Mouse (Mus musculus): Measurements from ENCODE around the gene Uap1l1. TPM values are rescaled to one million over a fixed set of nuclear protein-coding genes. Genes with fewer than 3 reads are reported as not detected.
A peak's percentile ranks its signal among the peaks of the same experiment; 100 is the strongest.
"Not testable (repeated sequence)": the region's sequence is repeated elsewhere in the genome, so short reads cannot be mapped to it uniquely, and the experiment has no call there.

Gene Uap1l1
- polyA plus RNA-seq (2012; ENCODE audit: insufficient read depth, insufficient read length, missing spikeins): 175 and 203 TPM in 2 replicates

GRCm38 (mm10) chr2:25365091-25365761, at the start of gene Uap1l1:
Uap1l1 (minus strand) TSS chr2:25365682.
- TF ChIP-seq POLR2A (IDR thresholded peaks at IDR 0.05; ENCODE audit: borderline replicate concordance, low read depth, low read length) (peak; percentile 86; the same call in 1 of the 2 replicates), CTCF (IDR thresholded peaks at IDR 0.05; ENCODE audit: low read depth, low read length) (no peak)
- Histone ChIP-seq H3K27ac (ENCODE audit: insufficient read depth, low read depth, low read length) (peak within 1 kb of the TSS; percentile 100), H3K4me1 (ENCODE audit: control insufficient read depth, insufficient read depth, low read length) (peaks cover 26% of the 10 kb centered on the region), H3K4me3 (ENCODE audit: insufficient read depth, low read length) (peak within 1 kb of the TSS; percentile 96)

GRCm38 (mm10) chr2:25413436-25413835, 48.0 kb upstream of the Uap1l1 start:
- H3K4me3 ChIP-seq (ENCODE audit: insufficient read depth, low read length); H3K27ac ChIP-seq (ENCODE audit: insufficient read depth, low read depth, low read length); H3K4me1 ChIP-seq (ENCODE audit: control insufficient read depth, insufficient read depth, low read length): not testable (repeated sequence)

DNA sequence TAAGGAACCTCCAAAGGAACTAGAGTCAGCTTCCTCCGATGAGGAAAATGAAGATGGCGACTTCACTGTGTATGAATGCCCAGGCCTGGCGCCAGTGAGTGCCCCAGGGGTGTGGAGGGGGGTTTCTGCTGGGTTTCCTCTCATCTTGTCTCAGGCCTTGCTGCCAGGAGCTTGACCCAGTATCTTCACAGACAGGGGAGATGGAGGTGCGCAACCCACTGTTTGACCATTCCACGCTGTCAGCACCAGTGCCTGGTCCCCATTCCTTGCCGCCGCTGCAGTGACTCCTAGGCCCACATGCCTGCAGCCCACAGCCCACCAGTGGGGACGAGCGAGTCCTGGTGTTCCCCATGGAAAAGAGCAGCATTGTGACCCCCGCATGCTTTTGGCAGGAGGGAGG, 43.4 kb upstream of the Uap1l1 start:
- no peak overlapping the region for H3K4me3 ChIP-seq (ENCODE audit: insufficient read depth, low read length)
- no peaks in the 10 kb centered on the region for H3K4me1 ChIP-seq (ENCODE audit: control insufficient read depth, insufficient read depth, low read length)
- no peak overlapping the region for H3K27ac ChIP-seq (ENCODE audit: insufficient read depth, low read depth, low read length)
- TF ChIP-seq POLR2A (IDR thresholded peaks at IDR 0.05; ENCODE audit: borderline replicate concordance, low read depth, low read length): no peak
- no peak for TF ChIP-seq CTCF (IDR thresholded peaks at IDR 0.05; ENCODE audit: low read depth, low read length)

GRCm38 (mm10) chr2:25403994-25404393, 38.5 kb upstream of the Uap1l1 start:
- H3K4me1 ChIP-seq (ENCODE audit: control insufficient read depth, insufficient read depth, low read length): no peaks in the 10 kb centered on the region; the same call in 1 of the 2 replicates
- TF ChIP-seq POLR2A (IDR thresholded peaks at IDR 0.05; ENCODE audit: borderline replicate concordance, low read depth, low read length) (no peak), CTCF (IDR thresholded peaks at IDR 0.05; ENCODE audit: low read depth, low read length) (no peak)
- no peak overlapping the region for H3K27ac ChIP-seq (ENCODE audit: insufficient read depth, low read depth, low read length)
- no peak overlapping the region for H3K4me3 ChIP-seq (ENCODE audit: insufficient read depth, low read length)

DNA sequence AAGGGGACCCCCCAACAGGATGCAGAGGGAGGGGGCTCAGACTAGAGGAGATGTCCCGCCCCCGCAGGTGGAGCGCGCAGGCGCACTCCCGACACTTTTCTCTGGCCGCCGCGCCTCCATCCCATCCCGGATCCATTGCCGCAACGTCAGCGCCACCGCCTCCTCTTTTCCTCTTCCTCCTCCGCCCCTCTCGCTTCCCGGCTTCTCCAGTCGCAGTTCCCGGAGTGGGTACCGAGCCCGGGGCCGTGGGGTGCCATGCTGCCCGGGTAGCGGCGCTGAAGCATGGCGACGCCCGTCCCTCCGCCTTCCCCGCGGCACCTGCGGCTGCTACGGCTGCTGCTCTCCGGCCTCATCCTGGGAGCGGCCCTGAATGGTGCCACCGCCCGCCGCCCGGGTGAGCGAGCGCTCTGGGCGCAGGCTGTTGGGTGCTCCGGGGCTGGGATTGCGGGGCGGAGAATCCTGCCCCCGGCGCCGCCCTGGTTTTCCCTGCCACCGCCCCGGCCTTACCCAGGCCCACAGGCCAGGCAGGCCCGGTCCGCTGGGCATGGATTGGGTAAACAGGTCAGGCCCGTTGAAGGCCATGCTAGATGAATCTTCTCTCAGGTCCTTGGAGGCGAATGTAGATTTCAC, 37.6 kb upstream of the Uap1l1 start:
- Histone ChIP-seq H3K4me1 (ENCODE audit: control insufficient read depth, insufficient read depth, low read length) (no peaks in the 10 kb centered on the region; the same call in 1 of the 2 replicates), H3K4me3 (ENCODE audit: insufficient read depth, low read length) (peak overlapping the region; percentile 61), H3K27ac (ENCODE audit: insufficient read depth, low read depth, low read length) (no peak overlapping the region)
- no peak for TF ChIP-seq POLR2A (IDR thresholded peaks at IDR 0.05; ENCODE audit: borderline replicate concordance, low read depth, low read length)
- no peak for TF ChIP-seq CTCF (IDR thresholded peaks at IDR 0.05; ENCODE audit: low read depth, low read length)

- TF ChIP-seq CTCF (IDR thresholded peaks at IDR 0.05; ENCODE audit: low read depth, low read length) (peak; percentile 70), POLR2A (IDR thresholded peaks at IDR 0.05; ENCODE audit: borderline replicate concordance, low read depth, low read length) (no peak)
- peak overlapping the region; percentile 61 for H3K4me3 ChIP-seq (ENCODE audit: insufficient read depth, low read length)
- H3K4me1 ChIP-seq (ENCODE audit: control insufficient read depth, insufficient read depth, low read length): no peaks in the 10 kb centered on the region; the same call in 1 of the 2 replicates
- no peak overlapping the region for H3K27ac ChIP-seq (ENCODE audit: insufficient read depth, low read depth, low read length)
These were observed 37.0 kb upstream of the Uap1l1 start for GRCm38 (mm10) chr2:25402377-25402971.

- Histone ChIP-seq H3K27ac (ENCODE audit: insufficient read depth, low read depth, low read length) (no peak overlapping the region), H3K4me3 (ENCODE audit: insufficient read depth, low read length) (no peak overlapping the region), H3K4me1 (ENCODE audit: control insufficient read depth, insufficient read depth, low read length) (no peaks in the 10 kb centered on the region; the same call in 1 of the 2 replicates)
- TF ChIP-seq CTCF (IDR thresholded peaks at IDR 0.05; ENCODE audit: low read depth, low read length) (peak; percentile 41), POLR2A (IDR thresholded peaks at IDR 0.05; ENCODE audit: borderline replicate concordance, low read depth, low read length) (no peak)
These were observed 35.3 kb upstream of the Uap1l1 start for GRCm38 (mm10) chr2:25400764-25401163.

GRCm38 (mm10) chr2:25400291-25400690, 34.8 kb upstream of the Uap1l1 start:
- H3K27ac ChIP-seq (ENCODE audit: insufficient read depth, low read depth, low read length): no peak overlapping the region
- TF ChIP-seq POLR2A (IDR thresholded peaks at IDR 0.05; ENCODE audit: borderline replicate concordance, low read depth, low read length): no peak
- no peak for TF ChIP-seq CTCF (IDR thresholded peaks at IDR 0.05; ENCODE audit: low read depth, low read length)
- no peak overlapping the region for H3K4me3 ChIP-seq (ENCODE audit: insufficient read depth, low read length)
- H3K4me1 ChIP-seq (ENCODE audit: control insufficient read depth, insufficient read depth, low read length): no peaks in the 10 kb centered on the region; the same call in 1 of the 2 replicates

- no peak within 1 kb of the TSS for H3K4me3 ChIP-seq (ENCODE audit: insufficient read depth, low read length)
- H3K4me1 ChIP-seq (ENCODE audit: control insufficient read depth, insufficient read depth, low read length): no peaks in the 10 kb centered on the region; the same call in 1 of the 2 replicates
- no peak for TF ChIP-seq CTCF (IDR thresholded peaks at IDR 0.05; ENCODE audit: low read depth, low read length)
- TF ChIP-seq POLR2A (IDR thresholded peaks at IDR 0.05; ENCODE audit: borderline replicate concordance, low read depth, low read length): no peak
- no peak within 1 kb of the TSS for H3K27ac ChIP-seq (ENCODE audit: insufficient read depth, low read depth, low read length)
These were observed 33.6 kb upstream of the Uap1l1 start, which contains the start of gene Npdc1 for GRCm38 (mm10) chr2:25399051-25399450. Npdc1 (plus strand) TSS chr2:25399351.

DNA sequence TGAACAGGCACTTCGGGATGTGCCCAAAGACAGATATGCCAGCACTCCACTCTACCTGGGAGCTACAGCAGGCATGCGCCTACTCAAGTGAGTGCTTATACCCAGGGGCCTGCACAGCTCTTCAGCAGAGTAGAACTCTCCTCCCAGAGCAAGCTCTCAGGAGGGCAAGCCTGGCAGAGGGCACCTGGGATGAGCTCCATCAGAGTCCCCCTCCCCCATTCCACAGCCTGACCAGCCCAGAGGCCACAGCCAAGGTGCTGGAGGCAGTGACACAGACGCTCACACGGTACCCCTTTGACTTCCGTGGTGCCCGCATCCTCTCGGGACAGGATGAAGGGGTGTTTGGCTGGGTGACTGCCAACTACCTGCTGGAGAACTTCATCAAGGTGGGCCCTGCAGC, 32.6 kb upstream of the Uap1l1 start:
- TF ChIP-seq CTCF (IDR thresholded peaks at IDR 0.05; ENCODE audit: low read depth, low read length) (no peak), POLR2A (IDR thresholded peaks at IDR 0.05; ENCODE audit: borderline replicate concordance, low read depth, low read length) (no peak)
- no peak overlapping the region for H3K4me3 ChIP-seq (ENCODE audit: insufficient read depth, low read length)

More for the DNA sequence above, 32.6 kb upstream of the Uap1l1 start:
- Histone ChIP-seq H3K4me1 (ENCODE audit: control insufficient read depth, insufficient read depth, low read length) (no peaks in the 10 kb centered on the region; the same call in 1 of the 2 replicates), H3K27ac (ENCODE audit: insufficient read depth, low read depth, low read length) (no peak overlapping the region)
